Mouse (Mus musculus): ENCODE data around the gene Jkamp. TPM values are rescaled to one million over a fixed set of nuclear protein-coding genes. Genes with fewer than 3 reads are reported as not detected.

Gene Jkamp
- polyA plus RNA-seq, 1 experiment from 2014 or later = 73.2 TPM

- DNase-seq (ENCODE audit: low spot score) (peak; percentile 58), ATAC-seq (no peak; the same call in 1 of the 2 replicates)
- WGBS = 6% methylated on average over 46 of the region's 46 CpGs
Measured at GRCm38 (mm10) chr12:72084261-72085023, 947 bp upstream of the Jkamp start.

GRCm38 (mm10) chr12:72085024-72085328 lies 413 bp upstream of the Jkamp start:
- H3K36me3 ChIP-seq (ENCODE audit: insufficient read depth, low read length) = no peaks in the 10 kb centered on the region
- H3K27ac ChIP-seq (ENCODE audit: low read length) = peak overlapping the region; percentile 96
- H3K4me3 ChIP-seq (ENCODE audit: low read depth, low read length) = peak overlapping the region; percentile 71
- H3K9ac ChIP-seq (replicated peaks; ENCODE audit: low read depth) = peak overlapping the region; percentile 42
- peak overlapping the region; percentile 89 for H3K4me2 ChIP-seq (replicated peaks; ENCODE audit: low read depth, low read length)
- TF ChIP-seq CTCF (IDR thresholded peaks at IDR 0.05) (no peak), EP300 (IDR thresholded peaks at IDR 0.05) (no peak)
- 2% methylated on average over 30 of the region's 31 CpGs for WGBS
- no peaks in the 10 kb centered on the region for H3K27me3 ChIP-seq (replicated peaks; ENCODE audit: insufficient read depth, low read length)
- no peak for DNase-seq (ENCODE audit: low spot score)
- H3K9me3 ChIP-seq (ENCODE audit: low read length) = no peaks in the 10 kb centered on the region
- peak; percentile 16; the same call in 1 of the 2 replicates for ATAC-seq
- H3K4me1 ChIP-seq (ENCODE audit: insufficient read depth, low read depth, low read length) = peaks cover 6% of the 10 kb centered on the region; the same call in 1 of the 2 replicates

More at GRCm38 (mm10) chr12:72084261-72085023, 947 bp upstream of the Jkamp start:
- no peaks in the 10 kb centered on the region for H3K9me3 ChIP-seq (ENCODE audit: low read length)
- H3K36me3 ChIP-seq (ENCODE audit: insufficient read depth, low read length) = no peaks in the 10 kb centered on the region
- TF ChIP-seq EP300 (IDR thresholded peaks at IDR 0.05) = no peak
- no peak for TF ChIP-seq CTCF (IDR thresholded peaks at IDR 0.05)
- peak overlapping the region; percentile 71 for H3K4me3 ChIP-seq (ENCODE audit: low read depth, low read length)
- H3K27ac ChIP-seq (ENCODE audit: low read length) = peak overlapping the region; percentile 96
- peaks cover 6% of the 10 kb centered on the region; the same call in 1 of the 2 replicates for H3K4me1 ChIP-seq (ENCODE audit: insufficient read depth, low read depth, low read length)
- peak overlapping the region; percentile 89 for H3K4me2 ChIP-seq (replicated peaks; ENCODE audit: low read depth, low read length)
- H3K27me3 ChIP-seq (replicated peaks; ENCODE audit: insufficient read depth, low read length) = no peaks in the 10 kb centered on the region
- peak overlapping the region; percentile 42 for H3K9ac ChIP-seq (replicated peaks; ENCODE audit: low read depth)

- 3% methylated on average over 18 of the region's 18 CpGs for WGBS
- Histone ChIP-seq H3K27ac (ENCODE audit: low read length) (peak overlapping the region; percentile 96), H3K9me3 (ENCODE audit: low read length) (no peaks in the 10 kb centered on the region), H3K4me1 (ENCODE audit: insufficient read depth, low read depth, low read length) (peaks cover 6% of the 10 kb centered on the region; the same call in 1 of the 2 replicates), H3K9ac (replicated peaks; ENCODE audit: low read depth) (peak overlapping the region; percentile 71), H3K36me3 (ENCODE audit: insufficient read depth, low read length) (no peaks in the 10 kb centered on the region), H3K4me2 (replicated peaks; ENCODE audit: low read depth, low read length) (peak overlapping the region; percentile 60), H3K27me3 (replicated peaks; ENCODE audit: insufficient read depth, low read length) (no peaks in the 10 kb centered on the region), H3K4me3 (ENCODE audit: low read depth, low read length) (peak overlapping the region; percentile 71)
- no peak for DNase-seq (ENCODE audit: low spot score)
- TF ChIP-seq EP300 (IDR thresholded peaks at IDR 0.05) = no peak
- peak; percentile 4; the same call in 1 of the 2 replicates for TF ChIP-seq CTCF (IDR thresholded peaks at IDR 0.05)
- peak; percentile 22 for ATAC-seq
Measured at GRCm38 (mm10) chr12:72086166-72086825, 907 bp downstream of the Jkamp start.

- no peak overlapping the region for H3K9ac ChIP-seq (replicated peaks; ENCODE audit: low read depth)
- no peak for ATAC-seq
Measured at GRCm38 (mm10) chr12:72089802-72090201, 4.4 kb downstream of the Jkamp start.

GRCm38 (mm10) chr12:72096966-72097365 lies 11.6 kb downstream of the Jkamp start:
- Histone ChIP-seq H3K9me3 (ENCODE audit: low read length) (no peaks in the 10 kb centered on the region), H3K27ac (ENCODE audit: low read length) (no peak overlapping the region), H3K4me3 (ENCODE audit: low read depth, low read length) (no peak overlapping the region), H3K27me3 (replicated peaks; ENCODE audit: insufficient read depth, low read length) (no peaks in the 10 kb centered on the region), H3K4me2 (replicated peaks; ENCODE audit: low read depth, low read length) (no peak overlapping the region), H3K4me1 (ENCODE audit: insufficient read depth, low read depth, low read length) (no peaks in the 10 kb centered on the region), H3K36me3 (ENCODE audit: insufficient read depth, low read length) (peaks cover 35% of the 10 kb centered on the region), H3K9ac (replicated peaks; ENCODE audit: low read depth) (no peak overlapping the region)
- ATAC-seq (no peak), DNase-seq (ENCODE audit: low spot score) (no peak)
- 94% methylated on average over 8 of the region's 8 CpGs for WGBS
- TF ChIP-seq CTCF (IDR thresholded peaks at IDR 0.05) (no peak), EP300 (IDR thresholded peaks at IDR 0.05) (no peak)

More at GRCm38 (mm10) chr12:72089802-72090201, 4.4 kb downstream of the Jkamp start:
- Histone ChIP-seq H3K27ac (ENCODE audit: low read length) (no peak overlapping the region), H3K4me3 (ENCODE audit: low read depth, low read length) (no peak overlapping the region), H3K4me1 (ENCODE audit: insufficient read depth, low read depth, low read length) (peaks cover 6% of the 10 kb centered on the region; the same call in 1 of the 2 replicates), H3K4me2 (replicated peaks; ENCODE audit: low read depth, low read length) (no peak overlapping the region), H3K36me3 (ENCODE audit: insufficient read depth, low read length) (peaks cover 11% of the 10 kb centered on the region; the same call in 1 of the 2 replicates), H3K27me3 (replicated peaks; ENCODE audit: insufficient read depth, low read length) (no peaks in the 10 kb centered on the region), H3K9me3 (ENCODE audit: low read length) (no peaks in the 10 kb centered on the region)
- TF ChIP-seq CTCF (IDR thresholded peaks at IDR 0.05) (no peak), EP300 (IDR thresholded peaks at IDR 0.05) (no peak)
- 88% methylated on average over 4 of the region's 4 CpGs for WGBS
- no peak for DNase-seq (ENCODE audit: low spot score)

- WGBS = 84% methylated on average over 6 of the region's 6 CpGs
- ATAC-seq (no peak), DNase-seq (ENCODE audit: low spot score) (no peak)
- H3K36me3 ChIP-seq (ENCODE audit: insufficient read depth, low read length) = peaks cover 15% of the 10 kb centered on the region
- H3K27me3 ChIP-seq (replicated peaks; ENCODE audit: insufficient read depth, low read length) = no peaks in the 10 kb centered on the region
- H3K4me2 ChIP-seq (replicated peaks; ENCODE audit: low read depth, low read length) = no peak overlapping the region
- no peak overlapping the region for H3K4me3 ChIP-seq (ENCODE audit: low read depth, low read length)
- no peak overlapping the region for H3K27ac ChIP-seq (ENCODE audit: low read length)
- no peak overlapping the region for H3K9ac ChIP-seq (replicated peaks; ENCODE audit: low read depth)
- no peaks in the 10 kb centered on the region for H3K9me3 ChIP-seq (ENCODE audit: low read length)
- TF ChIP-seq CTCF (IDR thresholded peaks at IDR 0.05) (no peak), EP300 (IDR thresholded peaks at IDR 0.05) (no peak)
- H3K4me1 ChIP-seq (ENCODE audit: insufficient read depth, low read depth, low read length) = no peaks in the 10 kb centered on the region
Measured at GRCm38 (mm10) chr12:72102776-72103175, 17.4 kb downstream of the Jkamp start.

All from lung, postnatal 0 days (tissue).